Comparison of ENCODE assay signal across 7 mouse cellular contexts in genomic region chr16:10446573-10447263, GRCm38 (mm10). TPM values are rescaled to one million over a fixed set of nuclear protein-coding genes. Genes with fewer than 3 reads are reported as not detected.
DNase-seq lines count a peak whose midpoint lies in the region; ATAC-seq and TF ChIP-seq lines count a peak whose summit lies in the region.

No protein-coding gene starts in this region.

- intact Hi-C loops in left cerebral cortex, postnatal 4 days (cut with DNase I): no loop called here

- H3K27ac ChIP-seq in embryonic facial prominence, embryonic 11.5 days (replicated peaks; ENCODE audit: low read depth, low read length): 0 out of 2 replicates have a peak overlapping the region, but pooled peaks have one; percentile 2
- no peak overlapping the region for H3K27ac ChIP-seq in intestine, postnatal 0 days (ENCODE audit: low read depth, low read length)

- peak; percentile 10 for DNase-seq in left cerebral cortex, postnatal 4 days
- no peak for DNase-seq in left cerebral cortex, adult 11 months (ENCODE audit: low spot score)
- DNase-seq in embryonic facial prominence, embryonic 11.5 days (ENCODE audit: low spot score): peak; percentile 49
- peak; percentile 48 for DNase-seq in retina, postnatal 1 day
- no peak for DNase-seq in ovary, postnatal 14 days (ENCODE audit: low spot score)
- no peak for DNase-seq in urinary bladder, postnatal 14 days (ENCODE audit: low spot score)

- peak overlapping the region; percentile 59 for H3K9ac ChIP-seq in embryonic facial prominence, embryonic 11.5 days (replicated peaks; ENCODE audit: low read length)
- no peak overlapping the region for H3K9ac ChIP-seq in intestine, postnatal 0 days (ENCODE audit: low read depth, low read length)

- ATAC-seq in embryonic facial prominence, embryonic 11.5 days (replicated peaks; ENCODE audit: insufficient number of reproducible peaks, low FRiP score, low TSS enrichment, low read depth): peak; percentile 4; the same call in 1 of the 2 replicates
- no peak for ATAC-seq in intestine, postnatal 0 days

- H3K4me1 ChIP-seq in embryonic facial prominence, embryonic 11.5 days (ENCODE audit: control insufficient read depth, insufficient read depth, low read length): no peaks in the 10 kb centered on the region
- H3K4me1 ChIP-seq in intestine, postnatal 0 days (replicated peaks; ENCODE audit: control insufficient read depth, insufficient read depth, low read length): 0 out of 2 replicates have a peak, but pooled peaks cover under 1% of the 10 kb centered on the region

- no peaks in the 10 kb centered on the region for H3K9me3 ChIP-seq in embryonic facial prominence, embryonic 11.5 days (replicated peaks; ENCODE audit: control insufficient read depth, low read length)
- H3K9me3 ChIP-seq in intestine, postnatal 0 days (ENCODE audit: control insufficient read depth): no peaks in the 10 kb centered on the region

- no peaks in the 10 kb centered on the region for H3K27me3 ChIP-seq in embryonic facial prominence, embryonic 11.5 days (ENCODE audit: control insufficient read depth, insufficient read depth, low read length)
- no peaks in the 10 kb centered on the region for H3K27me3 ChIP-seq in intestine, postnatal 0 days (replicated peaks; ENCODE audit: control insufficient read depth, insufficient read depth, low read length)

- TF ChIP-seq CTCF in intestine, postnatal 0 days (IDR thresholded peaks at IDR 0.05; ENCODE audit: low read depth): no peak

- 16% methylated on average over 13 of the region's 13 CpGs for WGBS in embryonic facial prominence, embryonic 11.5 days
- WGBS in intestine, postnatal 0 days: 32% methylated on average over 13 of the region's 13 CpGs

- H3K4me3 ChIP-seq in embryonic facial prominence, embryonic 11.5 days (ENCODE audit: low read depth, low read length): peak overlapping the region; percentile 40
- H3K4me3 ChIP-seq in intestine, postnatal 0 days (ENCODE audit: low read depth, low read length): peak overlapping the region; percentile 17

- no peaks in the 10 kb centered on the region for H3K36me3 ChIP-seq in embryonic facial prominence, embryonic 11.5 days (replicated peaks; ENCODE audit: control insufficient read depth, insufficient read depth, low read depth, low read length)
- no peaks in the 10 kb centered on the region for H3K36me3 ChIP-seq in intestine, postnatal 0 days (ENCODE audit: control insufficient read depth, insufficient read depth)

- peak overlapping the region; percentile 81 for H3K4me2 ChIP-seq in embryonic facial prominence, embryonic 11.5 days (ENCODE audit: low read depth, low read length)
- H3K4me2 ChIP-seq in intestine, postnatal 0 days (replicated peaks; ENCODE audit: low read depth): peak overlapping the region; percentile 52

RNA-seq across cellular contexts. Expression of gene Tvp23a, which starts 0.4 kb away (rescaled TPM):
- 10 to 100 TPM; 54.3 to 55.2 TPM for total RNA-seq in left cerebral cortex, postnatal 4 days (2021)
- polyA plus RNA-seq in embryonic facial prominence, embryonic 11.5 days (2014; fragmentation: Nextera tagmentation; extraction: Ambion mirVana): 22.8 and 23.7 TPM in 2 replicates
- polyA plus RNA-seq in intestine, postnatal 0 days (2015; fragmentation: Nextera tagmentation; extraction: Ambion mirVana): 1.7 and 1.9 TPM in 2 replicates

RNA-seq across cellular contexts. Expression of gene Ciita, which starts 33.1 kb away (rescaled TPM):
- total RNA-seq in left cerebral cortex, postnatal 4 days (2021): under 1 TPM in 1 of 2 experiments, not detected in 1; 0.10 TPM
- 0.13 and 0.14 TPM in 2 replicates for polyA plus RNA-seq in embryonic facial prominence, embryonic 11.5 days (2014; fragmentation: Nextera tagmentation; extraction: Ambion mirVana)
- 0.42 and 0.64 TPM in 2 replicates for polyA plus RNA-seq in intestine, postnatal 0 days (2015; fragmentation: Nextera tagmentation; extraction: Ambion mirVana)

RNA-seq across cellular contexts. Expression of gene Nubp1, which starts 35.0 kb away (rescaled TPM):
- total RNA-seq in left cerebral cortex, postnatal 4 days (2021): 10 to 100 TPM; 21.3 to 22.3 TPM
- 75.0 and 75.6 TPM in 2 replicates for polyA plus RNA-seq in embryonic facial prominence, embryonic 11.5 days (2014; fragmentation: Nextera tagmentation; extraction: Ambion mirVana)
- polyA plus RNA-seq in intestine, postnatal 0 days (2015; fragmentation: Nextera tagmentation; extraction: Ambion mirVana): 29.6 and 32.4 TPM in 2 replicates

RNA-seq across cellular contexts. Expression of gene Tekt5, which starts 51.4 kb away (rescaled TPM):
- 1 to 10 TPM; 4.1 to 5.2 TPM for total RNA-seq in left cerebral cortex, postnatal 4 days (2021)
- polyA plus RNA-seq in embryonic facial prominence, embryonic 11.5 days (2014; fragmentation: Nextera tagmentation; extraction: Ambion mirVana): 0.11 and 0.15 TPM in 2 replicates
- 0.26 TPM in 1 of 2 replicates, not detected in the other for polyA plus RNA-seq in intestine, postnatal 0 days (2015; fragmentation: Nextera tagmentation; extraction: Ambion mirVana)

Comparison
In these comparisons a context has a peak if more than half of its experiments do, and no peak if none do; other contexts are left out.
1. DNase-seq: peak in left cerebral cortex, postnatal 4 days (single experiment), embryonic facial prominence, embryonic 11.5 days (single experiment) and retina, postnatal 1 day (single experiment); none in left cerebral cortex, adult 11 months (single experiment), ovary, postnatal 14 days (single experiment) and urinary bladder, postnatal 14 days (single experiment).